Mouse (Mus musculus) midbrain, embryonic 10.5 days (tissue): ENCODE results near the gene Nat14. TPM values are rescaled to one million over a fixed set of nuclear protein-coding genes. Genes with fewer than 3 reads are reported as not detected.
A peak's percentile ranks its signal among the peaks of the same experiment; 100 is the strongest.

Source experiments
- DNase-seq: peaks from one replicate; pipeline ENCODE4 v3.0.0-alpha.2; 2017; ENCODE audit warnings: low spot score
- H3K27ac ChIP-seq: fragments of 300-500 bp; sonication (generic); replicated peaks from 2 replicates; pipeline ENCODE4 v1.5.1; 2016; ENCODE audit warnings: mild to moderate bottlenecking
- H3K27me3 ChIP-seq: fragments of 300-500 bp; sonication (generic); 2 replicates; pipeline ENCODE4 v1.6.1; 2016; ENCODE audit warnings: low read depth, mild to moderate bottlenecking; ENCODE audit not compliant: poor library complexity, severe bottlenecking
- H3K36me3 ChIP-seq: fragments of 300-500 bp; sonication (generic); 2 replicates; pipeline ENCODE4 v1.6.1; 2016; ENCODE audit warnings: mild to moderate bottlenecking, moderate library complexity
- H3K4me1 ChIP-seq: fragments of 300-500 bp; sonication (generic); 2 replicates; pipeline ENCODE4 v1.6.1; 2016
- H3K4me3 ChIP-seq: fragments of 300-500 bp; sonication (generic); 2 replicates; pipeline ENCODE4 v1.5.1; 2016; ENCODE audit warnings: mild to moderate bottlenecking, moderate library complexity
- H3K9me3 ChIP-seq: fragments of 300-500 bp; sonication (generic); replicated peaks from 2 replicates; pipeline ENCODE4 v1.6.1; 2016; ENCODE audit warnings: mild to moderate bottlenecking
- WGBS: fragments of 180-500 bp; shearing (Covaris S2); methylation state at CpG from one replicate; pipeline ENCODE4 v1.1.7; 2016; 5-methylcytosine and 5-hydroxymethylcytosine counted together
- polyA plus RNA-seq: library from polyadenylated mRNA; unstranded; fragments of >200 nt; fragmentation: Nextera tagmentation; extraction: Ambion mirVana; gene quantifications from 2 replicates; pipeline ENCODE4 v1.2.1, GENCODE M21; 2016

The Nat14 gene
- polyA plus RNA-seq, 1 experiment from 2014 or later = 10.4 TPM

DNA sequence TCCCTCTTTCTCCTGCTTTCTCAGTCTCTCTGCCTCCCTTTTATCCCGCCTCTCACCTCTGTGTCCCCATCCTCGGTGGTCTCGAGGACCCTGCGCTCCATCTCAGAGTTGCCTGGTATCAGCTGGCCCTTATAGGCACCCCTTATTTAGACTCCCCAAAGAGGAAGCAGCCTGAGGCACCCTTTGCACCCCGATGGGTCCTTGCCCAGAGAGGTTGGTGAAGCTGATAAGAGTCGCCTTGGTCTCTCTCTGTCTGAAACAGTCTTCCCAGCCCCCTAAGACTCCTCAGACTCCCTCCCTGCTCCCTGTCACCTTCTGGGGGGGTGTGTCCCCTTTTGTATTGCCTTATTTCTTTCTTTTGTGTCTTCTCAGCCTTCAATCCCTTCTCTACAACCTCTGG, 49.2 kb downstream of the Nat14 start, which contains the start of gene Sbk3:
Sbk3 (minus strand) TSS at position 101 of the 400 bp plus-strand sequence.
- no peaks in the 10 kb centered on the region for H3K9me3 ChIP-seq
- H3K27me3 ChIP-seq = no peaks in the 10 kb centered on the region
- no peak for DNase-seq
- WGBS = 41% methylated on average over 6 of the region's 6 CpGs
- H3K4me3 ChIP-seq = no peak within 1 kb of the TSS
- H3K27ac ChIP-seq = 0 out of 2 replicates have a peak within 1 kb of the TSS, but pooled peaks have one; percentile 6
- H3K4me1 ChIP-seq = peaks cover 11% of the 10 kb centered on the region
- no peaks in the 10 kb centered on the region for H3K36me3 ChIP-seq

DNA sequence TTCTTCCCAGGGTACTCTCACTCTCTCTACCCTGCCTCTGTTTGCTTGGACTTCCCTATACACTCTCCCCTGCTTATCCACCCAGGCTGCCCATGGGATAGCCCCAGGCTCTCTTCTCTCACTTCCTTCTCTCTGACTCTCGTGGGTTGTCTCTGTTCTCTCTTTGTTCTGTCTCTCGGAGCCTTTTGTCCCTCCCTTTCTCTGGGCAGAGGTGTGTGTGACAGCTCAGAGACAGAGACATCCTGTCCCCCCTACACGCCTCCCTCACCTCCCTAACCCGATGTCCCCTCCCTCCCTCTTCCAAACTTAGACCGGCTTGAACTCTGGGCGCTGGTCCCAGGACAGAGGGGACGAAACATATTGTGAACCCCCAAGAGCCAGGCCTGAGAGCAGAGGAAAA, 49.9 kb downstream of the Nat14 start:
- no peak for DNase-seq
- Histone ChIP-seq H3K27ac (0 out of 2 replicates have a peak overlapping the region, but pooled peaks have one; percentile 6), H3K9me3 (no peaks in the 10 kb centered on the region), H3K36me3 (no peaks in the 10 kb centered on the region), H3K4me1 (peaks cover 11% of the 10 kb centered on the region), H3K4me3 (no peak overlapping the region), H3K27me3 (no peaks in the 10 kb centered on the region)
- 30% methylated on average over 7 of the region's 7 CpGs for WGBS

DNA sequence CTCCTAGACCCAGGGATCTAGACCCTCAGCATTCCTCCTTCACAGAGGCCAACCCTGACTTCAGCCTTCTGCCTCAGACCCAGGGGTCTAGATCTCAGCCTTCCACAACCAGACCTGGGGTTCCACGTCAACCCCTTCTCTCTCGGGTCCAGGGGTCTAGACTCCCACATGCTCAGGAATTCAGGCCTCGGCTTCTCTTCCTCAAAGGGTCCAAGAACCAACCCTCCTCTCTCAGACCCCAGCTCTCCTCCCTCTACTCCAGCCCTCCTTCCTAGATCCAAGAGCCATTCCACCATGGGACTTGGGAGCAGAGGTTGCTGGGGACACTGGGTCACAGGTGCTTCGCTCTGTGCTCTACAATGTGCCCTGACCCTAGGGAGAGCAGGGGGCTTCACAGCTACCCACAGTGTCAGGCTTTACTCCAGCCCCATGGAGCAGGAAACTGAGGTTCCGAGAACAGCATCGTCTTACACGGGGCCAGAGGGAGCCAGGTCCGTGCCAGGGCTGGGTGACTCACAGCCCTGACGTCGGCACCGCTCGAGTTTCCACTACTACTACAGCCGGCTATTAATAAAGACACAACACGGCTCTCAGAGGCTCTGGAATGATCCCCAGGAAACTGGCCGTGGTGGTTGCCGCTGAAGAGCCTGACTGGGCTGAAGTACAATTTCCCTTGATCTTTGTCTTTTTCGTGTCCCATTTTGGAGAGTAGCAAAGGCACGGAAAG, 50.7 kb downstream of the Nat14 start:
- no peaks in the 10 kb centered on the region for H3K36me3 ChIP-seq
- peaks cover 11% of the 10 kb centered on the region for H3K4me1 ChIP-seq
- DNase-seq = no peak
- 81% methylated on average over 18 of the region's 18 CpGs for WGBS
- H3K27me3 ChIP-seq = no peaks in the 10 kb centered on the region
- H3K27ac ChIP-seq = no peak overlapping the region
- H3K4me3 ChIP-seq = no peak overlapping the region
- H3K9me3 ChIP-seq = no peaks in the 10 kb centered on the region

Other genes starting within 250 kb of the Nat14 start
- 132 and 142 TPM in 2 replicates for gene Hspbp1, start 237.0 kb upstream of the Nat14 start, polyA plus RNA-seq
- gene Brsk1, start 231.4 kb upstream of the Nat14 start, polyA plus RNA-seq = 1.7 and 2.3 TPM in 2 replicates
- 0.10 TPM in 2 replicates for gene Tmem150b, start 196.8 kb upstream of the Nat14 start, polyA plus RNA-seq
- gene Kmt5c, start 181.9 kb upstream of the Nat14 start, polyA plus RNA-seq = 91.6 and 103 TPM in 2 replicates
- gene Cox6b2, start 168.9 kb upstream of the Nat14 start, polyA plus RNA-seq = 44.1 and 46.7 TPM in 2 replicates
- gene Fam71e2, start 150.7 kb upstream of the Nat14 start, polyA plus RNA-seq = not detected in 2 replicates
- gene Il11, start 139.2 kb upstream of the Nat14 start, polyA plus RNA-seq = 0.21 TPM in 1 of 2 replicates, not detected in the other
- gene Tmem190, start 139.1 kb upstream of the Nat14 start, polyA plus RNA-seq = not detected in 2 replicates
- 2.7 and 3.4 TPM in 2 replicates for gene Tmem238, start 132.4 kb upstream of the Nat14 start, polyA plus RNA-seq
- gene Rpl28, start 129.2 kb upstream of the Nat14 start, polyA plus RNA-seq = 339 and 383 TPM in 2 replicates
- gene Ube2s, start 109.4 kb upstream of the Nat14 start, polyA plus RNA-seq = 357 and 426 TPM in 2 replicates
- 0.28 and 1.1 TPM in 2 replicates for gene Shisa7, start 77.3 kb upstream of the Nat14 start, polyA plus RNA-seq
- 2.8 and 4.1 TPM in 2 replicates for gene Isoc2b, start 51.8 kb upstream of the Nat14 start, polyA plus RNA-seq
- 0.64 and 0.70 TPM in 2 replicates for gene Isoc2a, start 44.9 kb upstream of the Nat14 start, polyA plus RNA-seq
- 0.20 TPM in 1 of 2 replicates, not detected in the other for gene Gm36210, start 15.5 kb upstream of the Nat14 start, polyA plus RNA-seq
- 4.3 and 4.7 TPM in 2 replicates for gene Zfp628, start 6.8 kb upstream of the Nat14 start, polyA plus RNA-seq
- 1.6 and 1.9 TPM in 2 replicates for gene Ssc5d, start 3.8 kb downstream of the Nat14 start, polyA plus RNA-seq
- gene Sbk2, start 42.4 kb downstream of the Nat14 start, polyA plus RNA-seq = 0.05 and 0.26 TPM in 2 replicates
- not detected in 2 replicates for gene Sbk3, start 49.1 kb downstream of the Nat14 start, polyA plus RNA-seq
- gene Zfp579, start 74.1 kb downstream of the Nat14 start, polyA plus RNA-seq = 26.2 and 35.6 TPM in 2 replicates
- 7.1 and 9.1 TPM in 2 replicates for gene Zfp524, start 92.4 kb downstream of the Nat14 start, polyA plus RNA-seq
- 56.7 and 58.1 TPM in 2 replicates for gene Fiz1, start 92.7 kb downstream of the Nat14 start, polyA plus RNA-seq
- gene Gm44973, start 93.5 kb downstream of the Nat14 start, polyA plus RNA-seq = 1.2 and 1.5 TPM in 2 replicates
- 5.2 and 5.5 TPM in 2 replicates for gene Zfp865, start 98.3 kb downstream of the Nat14 start, polyA plus RNA-seq
- gene Ccdc106, start 98.5 kb downstream of the Nat14 start, polyA plus RNA-seq = 5.1 and 5.2 TPM in 2 replicates
- gene 4632433K11Rik, start 112.1 kb downstream of the Nat14 start, polyA plus RNA-seq = not detected in 2 replicates
- 2.8 and 4.2 TPM in 2 replicates for gene Zfp784, start 116.4 kb downstream of the Nat14 start, polyA plus RNA-seq
- 41.2 and 51.2 TPM in 2 replicates for gene Zfp580, start 129.5 kb downstream of the Nat14 start, polyA plus RNA-seq
- gene U2af2, start 140.1 kb downstream of the Nat14 start, polyA plus RNA-seq = 176 and 180 TPM in 2 replicates
- gene Epn1, start 158.2 kb downstream of the Nat14 start, polyA plus RNA-seq = 56.1 and 60.7 TPM in 2 replicates
- gene Rfpl4, start 194.9 kb downstream of the Nat14 start, polyA plus RNA-seq = not detected in 2 replicates
- gene Rasl2-9, start 203.9 kb downstream of the Nat14 start, polyA plus RNA-seq = 0.33 and 0.48 TPM in 2 replicates
- not detected in 2 replicates for gene Vmn1r55, start 227.6 kb downstream of the Nat14 start, polyA plus RNA-seq